In genomic region chr1:179588230-179588629, GRCm38 (mm10) we compare ENCODE assay signal across 12 mouse cellular contexts. TPM values are rescaled to one million over a fixed set of nuclear protein-coding genes. Genes with fewer than 3 reads are reported as not detected.
DNase-seq lines count a peak whose midpoint lies in the region; ATAC-seq and TF ChIP-seq lines count a peak whose summit lies in the region.
"Had no signal": no experiment of that assay in that cellular context is flagged by ENCODE, and none has a peak within 500 bp of the region (broad histone marks: within the 10 kb centered on the region; RNA-seq: fewer than 3 reads in every experiment).

No protein-coding gene starts in this region.

- ATAC-seq in heart, embryonic 11.5 days (replicated peaks; ENCODE audit: insufficient number of reproducible peaks, low FRiP score, low TSS enrichment), result no peak
- no peak for ATAC-seq in activated CD4-positive, CD25-positive, alpha-beta regulatory T cell, adult 4 months
- ATAC-seq in monocyte, adult 5-6 weeks (replicated peaks; ENCODE audit: insufficient number of reproducible peaks, low FRiP score, low TSS enrichment, poor library complexity, severe bottlenecking), result no peak
- ATAC-seq: midbrain, embryonic 13.5 days had no signal

- WGBS in heart, embryonic 11.5 days (ENCODE audit: insufficient replicate concordance), result 75% methylated on average over 4 of the region's 4 CpGs
- 65% methylated on average over 4 of the region's 4 CpGs for WGBS in small intestine, adult 2 months

- H3K4me1 ChIP-seq in heart, embryonic 11.5 days (ENCODE audit: control insufficient read depth, insufficient read depth, low read length), result peaks cover 28% of the 10 kb centered on the region
- H3K4me1 ChIP-seq in small intestine, adult 2 months (ENCODE audit: control insufficient read depth, insufficient read depth, insufficient read length, low read length), result peaks cover 44% of the 10 kb centered on the region

- no peak overlapping the region for H3K4me2 ChIP-seq in heart, embryonic 11.5 days
- H3K4me2 ChIP-seq: midbrain, embryonic 13.5 days had no signal

- H3K9me3 ChIP-seq in heart, embryonic 11.5 days (replicated peaks; ENCODE audit: control insufficient read depth, low read length), result no peaks in the 10 kb centered on the region
- H3K9me3 ChIP-seq: midbrain, embryonic 13.5 days had no signal

- H3K27ac ChIP-seq in heart, embryonic 11.5 days (ENCODE audit: low read depth, low read length), result no peak overlapping the region
- H3K27ac ChIP-seq in small intestine, adult 2 months (ENCODE audit: insufficient read depth, low read depth, low read length), result peak overlapping the region; percentile 75; the same call in 1 of the 2 replicates
- H3K27ac ChIP-seq: liver, embryonic 14.5 days; midbrain, embryonic 13.5 days had no signal

- no peaks in the 10 kb centered on the region for H3K27me3 ChIP-seq in heart, embryonic 11.5 days (ENCODE audit: control insufficient read depth, insufficient read depth, low read length)
- no peaks in the 10 kb centered on the region for H3K27me3 ChIP-seq in small intestine, adult 2 months (ENCODE audit: control insufficient read depth, insufficient read depth, low read length)
- H3K27me3 ChIP-seq: CH12.LX; midbrain, embryonic 13.5 days had no signal

- H3K4me3 ChIP-seq in heart, embryonic 11.5 days (ENCODE audit: low read depth, low read length), result no peak overlapping the region
- H3K4me3 ChIP-seq in small intestine, adult 2 months (ENCODE audit: low read depth, low read length), result no peak overlapping the region
- H3K4me3 ChIP-seq: midbrain, embryonic 13.5 days had no signal

- no peak for TF ChIP-seq POLR2A in small intestine, adult 2 months (IDR thresholded peaks at IDR 0.05; ENCODE audit: low read depth, low read length)

- no peak for TF ChIP-seq CTCF in small intestine, adult 2 months (IDR thresholded peaks at IDR 0.05; ENCODE audit: extremely low read depth, insufficient read length, insufficient replicate concordance, low read depth, low read length)

- DNase-seq in heart, adult 18-20 months, result peak; percentile 57 to 67
- peak; percentile 48 to 64 for DNase-seq in right cerebral cortex, postnatal 10 days (ENCODE audit: low spot score in 2 of 2)
- DNase-seq in right cerebral cortex, postnatal 14 days, result no peak
- peak; percentile 41 for DNase-seq in gastrocnemius, postnatal 25 days
- DNase-seq: kidney, adult 2 months had no signal

- no peak overlapping the region for H3K9ac ChIP-seq in heart, embryonic 11.5 days (ENCODE audit: low read depth, low read length)
- H3K9ac ChIP-seq: liver, embryonic 14.5 days; midbrain, embryonic 13.5 days had no signal

- no peaks in the 10 kb centered on the region for H3K36me3 ChIP-seq in heart, embryonic 11.5 days (ENCODE audit: control insufficient read depth, insufficient read depth, low read length)
- H3K36me3 ChIP-seq in small intestine, adult 2 months (ENCODE audit: control insufficient read depth, insufficient read depth, low read length), result no peaks in the 10 kb centered on the region

RNA-seq across cellular contexts. Expression of gene Cnst, which starts 42.1 kb away (rescaled TPM):
- 10 to 100 TPM; 43.9 to 47.2 TPM for total RNA-seq in heart, adult 18-20 months (2021)
- 13.2 and 17.1 TPM in 2 replicates for polyA plus RNA-seq in heart, embryonic 11.5 days (2014; fragmentation: Nextera tagmentation; extraction: Ambion mirVana)
- total RNA-seq in gastrocnemius, postnatal 25 days (2021), result 10 to 100 TPM; 19.9 to 26.2 TPM
- 7.8 and 12.7 TPM in 2 replicates for polyA plus RNA-seq in small intestine, adult 2 months (2012; rRNA removed)
- 10 to 100 TPM; 12.3 to 12.5 TPM for polyA plus RNA-seq in activated CD4-positive, CD25-positive, alpha-beta regulatory T cell, adult 4 months (2017; shearing (Covaris generic))
- 46.3 to 67.5 TPM (median 54.8 TPM) in 3 replicates for total RNA-seq in monocyte, adult 5-6 weeks (2017)

RNA-seq across cellular contexts. Expression of gene Tfb2m, which starts 42.2 kb away (rescaled TPM):
- 10 to 100 TPM; 69.8 to 76.6 TPM for total RNA-seq in heart, adult 18-20 months (2021)
- polyA plus RNA-seq in heart, embryonic 11.5 days (2014; fragmentation: Nextera tagmentation; extraction: Ambion mirVana), result 20.7 and 30.6 TPM in 2 replicates
- 10 to 100 TPM; 31.0 to 36.5 TPM for total RNA-seq in gastrocnemius, postnatal 25 days (2021)
- polyA plus RNA-seq in small intestine, adult 2 months (2012; rRNA removed), result 2.1 and 2.7 TPM in 2 replicates
- polyA plus RNA-seq in activated CD4-positive, CD25-positive, alpha-beta regulatory T cell, adult 4 months (2017; shearing (Covaris generic)), result 10 to 100 TPM; 20.1 to 27.1 TPM
- 30.5 to 41.7 TPM (median 32.7 TPM) in 3 replicates for total RNA-seq in monocyte, adult 5-6 weeks (2017)
